Mouse (Mus musculus): ENCODE data around the gene Zscan18. TPM values are rescaled to one million over a fixed set of nuclear protein-coding genes. Genes with fewer than 3 reads are reported as not detected.

The Zscan18 gene
- not detected in 2 replicates for polyA plus RNA-seq (2012)

- no peak for TF ChIP-seq GATA1 (IDR thresholded peaks at IDR 0.05; ENCODE audit: low read length)
Observed at GRCm38 (mm10) chr7:12802866-12803726, at the start of gene Zscan18. Gene Zscan18, minus strand, starts transcription at chr7:12803635.

GRCm38 (mm10) chr7:12835779-12836178 is 32.3 kb upstream of the Zscan18 start:
- no peak for TF ChIP-seq GATA1 (IDR thresholded peaks at IDR 0.05; ENCODE audit: low read length)

GRCm38 (mm10) chr7:12835193-12835671 is 31.8 kb upstream of the Zscan18 start:
- no peak for TF ChIP-seq GATA1 (IDR thresholded peaks at IDR 0.05; ENCODE audit: low read length)

GRCm38 (mm10) chr7:12834162-12835120 is 31.0 kb upstream of the Zscan18 start, which contains the start of gene Zfp110:
Gene Zfp110, plus strand, starts transcription at chr7:12834761.
- TF ChIP-seq GATA1 (IDR thresholded peaks at IDR 0.05; ENCODE audit: low read length), result no peak

- no peak for TF ChIP-seq GATA1 (IDR thresholded peaks at IDR 0.05; ENCODE audit: low read length)
Observed at GRCm38 (mm10) chr7:12818521-12819295, 15.3 kb upstream of the Zscan18 start, which contains the start of gene Zfp329. Gene Zfp329, minus strand, starts transcription at chr7:12818858.

GRCm38 (mm10) chr7:12815566-12815965 is 12.1 kb upstream of the Zscan18 start:
- no peak for TF ChIP-seq GATA1 (IDR thresholded peaks at IDR 0.05; ENCODE audit: low read length)

- no peak for TF ChIP-seq GATA1 (IDR thresholded peaks at IDR 0.05; ENCODE audit: low read length)
Observed at GRCm38 (mm10) chr7:12803727-12804071, 264 bp upstream of the Zscan18 start.

GRCm38 (mm10) chr7:12799554-12799953 is 3.9 kb downstream of the Zscan18 start:
- TF ChIP-seq GATA1 (IDR thresholded peaks at IDR 0.05; ENCODE audit: low read length), result no peak

- TF ChIP-seq GATA1 (IDR thresholded peaks at IDR 0.05; ENCODE audit: low read length), result no peak
Observed at GRCm38 (mm10) chr7:12797971-12798370, 5.5 kb downstream of the Zscan18 start.

GRCm38 (mm10) chr7:12788025-12788424 is 15.4 kb downstream of the Zscan18 start:
- TF ChIP-seq GATA1 (IDR thresholded peaks at IDR 0.05; ENCODE audit: low read length), result no peak

GRCm38 (mm10) chr7:12787333-12787732 is 16.1 kb downstream of the Zscan18 start:
- TF ChIP-seq GATA1 (IDR thresholded peaks at IDR 0.05; ENCODE audit: low read length), result no peak

- TF ChIP-seq GATA1 (IDR thresholded peaks at IDR 0.05; ENCODE audit: low read length), result no peak
Observed at GRCm38 (mm10) chr7:12780151-12780830, 23.1 kb downstream of the Zscan18 start.

GRCm38 (mm10) chr7:12779782-12780150 is 23.7 kb downstream of the Zscan18 start:
- no peak for TF ChIP-seq GATA1 (IDR thresholded peaks at IDR 0.05; ENCODE audit: low read length)

- no peak for TF ChIP-seq GATA1 (IDR thresholded peaks at IDR 0.05; ENCODE audit: low read length)
Observed at GRCm38 (mm10) chr7:12779141-12779540, 24.3 kb downstream of the Zscan18 start.

GRCm38 (mm10) chr7:12774606-12775005 is 28.8 kb downstream of the Zscan18 start:
- no peak for TF ChIP-seq GATA1 (IDR thresholded peaks at IDR 0.05; ENCODE audit: low read length)

All from G1E-ER4 (cell line).